Mouse (Mus musculus) mesoderm, embryonic 11.5 days (tissue): ENCODE measurements around the gene C130026I21Rik.
"Not testable (repeated sequence)": the region's sequence is repeated elsewhere in the genome, so short reads cannot be mapped to it uniquely, and the experiment has no call there.

Experiments
- DNase-seq: peaks from one replicate; pipeline ENCODE4 v3.0.0-alpha.2; 2012; ENCODE audit warnings: low read depth, low spot score

C130026I21Rik gene

GRCm38 (mm10) chr1:85121841-85122240, 148.5 kb downstream of the C130026I21Rik start:
- DNase-seq, result not testable (repeated sequence)

- DNase-seq, result not testable (repeated sequence)
Measured at GRCm38 (mm10) chr1:85118341-85118740, 152.0 kb downstream of the C130026I21Rik start.

- not testable (repeated sequence) for DNase-seq
Measured at GRCm38 (mm10) chr1:85117537-85117936, 152.8 kb downstream of the C130026I21Rik start.

- not testable (repeated sequence) for DNase-seq
Measured at GRCm38 (mm10) chr1:85114666-85115402, 155.5 kb downstream of the C130026I21Rik start.

- not testable (repeated sequence) for DNase-seq
Measured at GRCm38 (mm10) chr1:85114078-85114477, 156.3 kb downstream of the C130026I21Rik start.

- not testable (repeated sequence) for DNase-seq
Measured at GRCm38 (mm10) chr1:85112889-85113288, 157.5 kb downstream of the C130026I21Rik start.

GRCm38 (mm10) chr1:85112266-85112665, 158.1 kb downstream of the C130026I21Rik start:
- not testable (repeated sequence) for DNase-seq

GRCm38 (mm10) chr1:85111572-85111971, 158.8 kb downstream of the C130026I21Rik start:
- DNase-seq, result peak; percentile 0

GRCm38 (mm10) chr1:85110876-85111275, 159.5 kb downstream of the C130026I21Rik start:
- DNase-seq, result not testable (repeated sequence)

- not testable (repeated sequence) for DNase-seq
Measured at GRCm38 (mm10) chr1:85109753-85110152, 160.6 kb downstream of the C130026I21Rik start, which contains the start of gene A530032D15Rik. A530032D15Rik (minus strand) TSS chr1:85109853.

- DNase-seq, result not testable (repeated sequence)
Measured at GRCm38 (mm10) chr1:85106013-85106412, 164.4 kb downstream of the C130026I21Rik start.

GRCm38 (mm10) chr1:85105336-85105735, 165.0 kb downstream of the C130026I21Rik start:
- not testable (repeated sequence) for DNase-seq

GRCm38 (mm10) chr1:85101754-85102153, 168.6 kb downstream of the C130026I21Rik start:
- not testable (repeated sequence) for DNase-seq

GRCm38 (mm10) chr1:85099864-85100263, 170.5 kb downstream of the C130026I21Rik start, which contains the start of gene Gm10553:
Gm10553 (plus strand) TSS chr1:85100164.
- DNase-seq, result not testable (repeated sequence)

- DNase-seq, result not testable (repeated sequence)
Measured at GRCm38 (mm10) chr1:85099081-85099480, 171.3 kb downstream of the C130026I21Rik start.

- DNase-seq, result not testable (repeated sequence)
Measured at GRCm38 (mm10) chr1:85093011-85093572, 177.3 kb downstream of the C130026I21Rik start.

GRCm38 (mm10) chr1:85092169-85092568, 178.2 kb downstream of the C130026I21Rik start:
- not testable (repeated sequence) for DNase-seq

GRCm38 (mm10) chr1:85086211-85086610, 184.2 kb downstream of the C130026I21Rik start:
- not testable (repeated sequence) for DNase-seq

GRCm38 (mm10) chr1:85084803-85085202, 185.6 kb downstream of the C130026I21Rik start:
- DNase-seq, result not testable (repeated sequence)

GRCm38 (mm10) chr1:85073099-85073498, 197.3 kb downstream of the C130026I21Rik start:
- DNase-seq, result not testable (repeated sequence)

GRCm38 (mm10) chr1:85071690-85072089, 198.7 kb downstream of the C130026I21Rik start:
- not testable (repeated sequence) for DNase-seq

- DNase-seq, result not testable (repeated sequence)
Measured at GRCm38 (mm10) chr1:85035801-85036200, 234.6 kb downstream of the C130026I21Rik start.
